In the genomic region with DNA sequence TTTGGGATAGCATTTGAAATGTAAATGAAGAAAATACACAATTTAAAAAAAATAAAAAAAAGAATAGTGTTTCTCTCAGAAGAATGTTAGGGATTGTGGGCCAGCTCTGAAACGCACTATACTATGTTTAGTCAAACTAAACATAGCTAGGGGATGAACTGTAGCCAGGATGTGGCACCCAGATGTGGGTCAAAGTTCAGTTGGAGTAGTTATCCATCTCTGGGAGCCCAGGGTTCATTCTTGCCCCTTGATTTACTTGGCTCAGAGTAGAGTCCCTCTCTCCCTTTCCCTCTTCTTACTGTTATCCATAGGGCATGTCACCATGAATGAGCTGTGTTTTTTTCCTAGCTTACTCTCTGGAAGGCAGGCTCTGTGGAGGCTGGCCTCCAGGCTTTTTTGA, we compare ENCODE assay signal across 20 mouse cellular contexts.
DNase-seq lines count a peak whose midpoint lies in the region; ATAC-seq and TF ChIP-seq lines count a peak whose summit lies in the region.
"Had no signal": no experiment of that assay in that cellular context is flagged by ENCODE, and none has a peak within 500 bp of the region (broad histone marks: within the 10 kb centered on the region; RNA-seq: fewer than 3 reads in every experiment).

No protein-coding gene starts in this region.

- H3K27ac ChIP-seq in lung, embryonic 16.5 days (ENCODE audit: low read length) = no peak overlapping the region
- no peak overlapping the region for H3K27ac ChIP-seq in intestine, postnatal 0 days (ENCODE audit: low read depth, low read length)
- H3K27ac ChIP-seq: embryonic facial prominence, embryonic 10.5 days; forebrain, embryonic 13.5 days; hindbrain, embryonic 10.5 days; hindbrain, embryonic 14.5 days had no signal

- no peak for TF ChIP-seq CTCF in intestine, postnatal 0 days (IDR thresholded peaks at IDR 0.05; ENCODE audit: low read depth)

- 46% methylated on average over 1 of the region's 1 CpGs for WGBS in lung, embryonic 16.5 days
- 50% methylated on average over 1 of the region's 1 CpGs for WGBS in intestine, postnatal 0 days

- ATAC-seq in lung, embryonic 16.5 days (ENCODE audit: low read depth) = peak; percentile 47; the same call in 1 of the 2 replicates
- ATAC-seq in intestine, postnatal 0 days = no peak
- ATAC-seq: CD4-positive, CD25-positive, alpha-beta regulatory T cell, adult 4 months; forebrain, embryonic 13.5 days; forebrain, postnatal 0 days had no signal

- H3K4me3 ChIP-seq in lung, embryonic 16.5 days (ENCODE audit: low read length) = no peak overlapping the region
- no peak overlapping the region for H3K4me3 ChIP-seq in intestine, postnatal 0 days (ENCODE audit: low read depth, low read length)
- H3K4me3 ChIP-seq: embryonic facial prominence, embryonic 10.5 days; forebrain, embryonic 13.5 days; heart, embryonic 12.5 days; hindbrain, embryonic 10.5 days had no signal

- no peaks in the 10 kb centered on the region for H3K27me3 ChIP-seq in lung, embryonic 16.5 days (ENCODE audit: control insufficient read depth, insufficient read depth, low read depth, low read length)
- H3K27me3 ChIP-seq in intestine, postnatal 0 days (replicated peaks; ENCODE audit: control insufficient read depth, insufficient read depth, low read length) = no peaks in the 10 kb centered on the region
- H3K27me3 ChIP-seq: forebrain, embryonic 13.5 days; heart, embryonic 12.5 days had no signal

- H3K4me1 ChIP-seq in lung, embryonic 16.5 days (replicated peaks; ENCODE audit: control insufficient read depth, insufficient read depth, low read length) = no peaks in the 10 kb centered on the region
- H3K4me1 ChIP-seq in intestine, postnatal 0 days (replicated peaks; ENCODE audit: control insufficient read depth, insufficient read depth, low read length) = no peaks in the 10 kb centered on the region
- H3K4me1 ChIP-seq: forebrain, embryonic 13.5 days; heart, embryonic 12.5 days had no signal

- H3K9ac ChIP-seq in lung, embryonic 16.5 days (ENCODE audit: low read length) = no peak overlapping the region
- H3K9ac ChIP-seq in intestine, postnatal 0 days (ENCODE audit: low read depth, low read length) = no peak overlapping the region
- H3K9ac ChIP-seq: forebrain, embryonic 13.5 days; forebrain, postnatal 0 days; heart, embryonic 12.5 days; hindbrain, embryonic 14.5 days had no signal

- DNase-seq in adrenal gland, postnatal 10 days = peak; percentile 17
- no peak for DNase-seq in adrenal gland, adult 18-20 months (ENCODE audit: low spot score in 2 of 2)
- peak; percentile 74 for DNase-seq in kidney, adult 9 months
- no peak for DNase-seq in kidney, postnatal 14 days
- no peak for DNase-seq in lung, postnatal 25 days (ENCODE audit: low spot score)
- DNase-seq: adrenal gland, postnatal 25 days; B cell, adult 2 months; cerebellum, adult 2 months; cerebellum, postnatal 10 days; forebrain, postnatal 0 days; gastrocnemius, postnatal 14 days had no signal

- no peak overlapping the region for H3K4me2 ChIP-seq in lung, embryonic 16.5 days (ENCODE audit: low read depth, low read length)
- no peak overlapping the region for H3K4me2 ChIP-seq in intestine, postnatal 0 days (replicated peaks; ENCODE audit: low read depth)
- H3K4me2 ChIP-seq: forebrain, embryonic 13.5 days; heart, embryonic 12.5 days; hindbrain, embryonic 14.5 days had no signal

- no peaks in the 10 kb centered on the region for H3K9me3 ChIP-seq in lung, embryonic 16.5 days (ENCODE audit: control insufficient read depth, low read length)
- H3K9me3 ChIP-seq in intestine, postnatal 0 days (ENCODE audit: control insufficient read depth) = no peaks in the 10 kb centered on the region
- H3K9me3 ChIP-seq: embryonic facial prominence, embryonic 10.5 days; forebrain, embryonic 13.5 days; heart, embryonic 12.5 days; hindbrain, embryonic 10.5 days had no signal

- H3K36me3 ChIP-seq in lung, embryonic 16.5 days (ENCODE audit: control insufficient read depth, insufficient read depth, low read length) = no peaks in the 10 kb centered on the region
- no peaks in the 10 kb centered on the region for H3K36me3 ChIP-seq in intestine, postnatal 0 days (ENCODE audit: control insufficient read depth, insufficient read depth)
- H3K36me3 ChIP-seq: embryonic facial prominence, embryonic 10.5 days; G1E; heart, embryonic 12.5 days; hindbrain, embryonic 10.5 days had no signal

Comparison
In these comparisons a context has a peak if more than half of its experiments do, and no peak if none do; other contexts are left out.
1. DNase-seq: peak in adrenal gland, postnatal 10 days (single experiment) and kidney, adult 9 months (single experiment); none in adrenal gland, adult 18-20 months (0 of 2), kidney, postnatal 14 days (single experiment) and lung, postnatal 25 days (single experiment).